Mouse (Mus musculus) MN1 (cell line): ENCODE data around the gene Ankrd11.
A peak's percentile ranks its signal among the peaks of the same experiment; 100 is the strongest.

ENCODE experiments used
- DNase-seq: peaks from one replicate; pipeline ENCODE4 v3.0.0-alpha.2; 2016; ENCODE audit warnings: low spot score

Gene Ankrd11

GRCm38 (mm10) chr8:122925939-122926722, 115.9 kb downstream of the Ankrd11 start:
- no peak for DNase-seq

- DNase-seq, result no peak
Observed at GRCm38 (mm10) chr8:122924091-122924490, 118.0 kb downstream of the Ankrd11 start.

GRCm38 (mm10) chr8:122923431-122924090, 118.5 kb downstream of the Ankrd11 start:
- DNase-seq, result peak; percentile 74

- DNase-seq, result no peak
Observed at GRCm38 (mm10) chr8:122922945-122923344, 119.1 kb downstream of the Ankrd11 start.

- no peak for DNase-seq
Observed at GRCm38 (mm10) chr8:122920890-122921289, 121.2 kb downstream of the Ankrd11 start.

- no peak for DNase-seq
Observed at GRCm38 (mm10) chr8:122918438-122919107, 123.5 kb downstream of the Ankrd11 start.

GRCm38 (mm10) chr8:122917531-122918392, 124.3 kb downstream of the Ankrd11 start:
- peak; percentile 49 for DNase-seq

GRCm38 (mm10) chr8:122916766-122917165, 125.3 kb downstream of the Ankrd11 start:
- DNase-seq, result no peak

- no peak for DNase-seq
Observed at GRCm38 (mm10) chr8:122912871-122913270, 129.2 kb downstream of the Ankrd11 start.

- no peak for DNase-seq
Observed at GRCm38 (mm10) chr8:122912150-122912549, 129.9 kb downstream of the Ankrd11 start.

GRCm38 (mm10) chr8:122906463-122907021, 135.5 kb downstream of the Ankrd11 start:
- DNase-seq, result peak; percentile 99

GRCm38 (mm10) chr8:122905346-122905745, 136.7 kb downstream of the Ankrd11 start:
- DNase-seq, result peak; percentile 92

GRCm38 (mm10) chr8:122904496-122904895, 137.6 kb downstream of the Ankrd11 start:
- no peak for DNase-seq

- DNase-seq, result no peak
Observed at GRCm38 (mm10) chr8:122903002-122903401, 139.1 kb downstream of the Ankrd11 start.

- DNase-seq, result no peak
Observed at GRCm38 (mm10) chr8:122902581-122902980, 139.5 kb downstream of the Ankrd11 start.

GRCm38 (mm10) chr8:122901892-122902515, 140.1 kb downstream of the Ankrd11 start:
- DNase-seq, result no peak

- DNase-seq, result no peak
Observed at GRCm38 (mm10) chr8:122901476-122901875, 140.6 kb downstream of the Ankrd11 start.

GRCm38 (mm10) chr8:122899085-122899484, 143.0 kb downstream of the Ankrd11 start:
- no peak for DNase-seq

- no peak for DNase-seq
Observed at GRCm38 (mm10) chr8:122898473-122898872, 143.6 kb downstream of the Ankrd11 start.

- DNase-seq, result no peak
Observed at GRCm38 (mm10) chr8:122898018-122898417, 144.1 kb downstream of the Ankrd11 start.

- DNase-seq, result no peak
Observed at GRCm38 (mm10) chr8:122897200-122897599, 144.9 kb downstream of the Ankrd11 start.
